Mouse (Mus musculus) small intestine, adult 2 months (tissue): ENCODE results near the gene Hoxd11.

Experiments used
- CTCF ChIP-seq: fragments of 200-500 bp; IDR thresholded peaks from 2 replicates; pipeline ENCODE4 v1.5.1; 2012; ENCODE audit warnings: low read depth, mild to moderate bottlenecking, control low read depth, inconsistent platforms, low read length, moderate library complexity, mixed read lengths; ENCODE audit not compliant: insufficient replicate concordance, insufficient read length; ENCODE audit errors: extremely low read depth
- POLR2A ChIP-seq: fragments of 200-500 bp; IDR thresholded peaks from 2 replicates; pipeline ENCODE4 v1.6.1; 2012; ENCODE audit warnings: low read depth, mild to moderate bottlenecking, control low read depth, inconsistent platforms, low read length, moderate library complexity

- TF ChIP-seq CTCF (no peak), POLR2A (no peak)
Observed at GRCm38 (mm10) chr2:74697567-74698121, 18.3 kb downstream of the Hoxd11 start, which contains the start of gene Hoxd9.
